Comparison of ENCODE assay signal across 17 mouse cellular contexts in the genomic region with DNA sequence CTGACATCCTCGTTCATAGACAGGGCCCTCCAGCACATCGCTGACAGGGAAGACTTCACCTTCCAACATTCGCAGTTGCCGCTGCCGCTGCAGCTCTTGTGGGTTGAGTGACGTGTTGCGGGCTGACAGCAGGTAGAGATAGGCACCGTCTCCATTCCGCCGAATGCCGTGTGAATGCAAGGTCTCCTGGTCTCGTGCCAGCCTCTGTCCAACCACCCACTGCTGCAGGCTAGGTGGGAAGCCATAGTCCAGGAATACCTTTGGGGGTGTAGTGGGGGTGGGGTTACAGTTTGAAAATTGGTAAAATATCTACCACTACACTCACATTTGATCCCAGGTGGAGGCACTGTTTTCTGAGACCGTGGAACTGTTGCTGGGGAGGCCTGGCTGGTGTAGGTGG. TPM values are rescaled to one million over a fixed set of nuclear protein-coding genes. Genes with fewer than 3 reads are reported as not detected.
DNase-seq lines count a peak whose midpoint lies in the region; TF ChIP-seq lines count a peak whose summit lies in the region.
"Had no signal": no experiment of that assay in that cellular context is flagged by ENCODE, and none has a peak within 500 bp of the region (broad histone marks: within the 10 kb centered on the region; RNA-seq: fewer than 3 reads in every experiment).

No protein-coding gene starts in this region.

- H3K27me3 ChIP-seq in myocyte (ENCODE audit: control insufficient read depth, insufficient read depth, insufficient read length) = no peaks in the 10 kb centered on the region
- H3K27me3 ChIP-seq: CH12.LX, Patski had no signal

- no peak overlapping the region for H3K4me3 ChIP-seq in myocyte

- peaks cover 4% of the 10 kb centered on the region for H3K79me2 ChIP-seq in myocyte (ENCODE audit: control insufficient read depth, insufficient read depth)

- H3K36me3 ChIP-seq in myocyte (ENCODE audit: control insufficient read depth, insufficient read depth) = peaks cover 4% of the 10 kb centered on the region

- intact Hi-C loops in heart, postnatal 36 days (cut with DNase I) = loop anchor here (5.0 kb wide), 1 partner anchor 36 kb away; no protein-coding TSS in a partner anchor

- peak; percentile 91 for DNase-seq in heart, adult 11 months
- DNase-seq in heart, postnatal 36 days = no peak
- DNase-seq in cerebellum, adult 9-10 months = no peak
- DNase-seq: adrenal gland, postnatal 10 days; adrenal gland, postnatal 25 days; B cell, adult 2 months; cerebellum, adult 11 months; cerebellum, adult 11-12 months; cerebellum, adult 18-20 months had no signal

- H3K4me2 ChIP-seq in myocyte (ENCODE audit: low read depth) = peak overlapping the region; percentile 36

- no peak overlapping the region for H3ac ChIP-seq in myocyte (ENCODE audit: control insufficient read depth, insufficient read length)

- TF ChIP-seq POLR2A in myocyte (IDR thresholded peaks at IDR 0.05; ENCODE audit: insufficient read length, low read depth) = no peak

TF ChIP-seq in myocyte, 11 proteins besides CTCF, POLR2A, EP300 and RAD21:
- TF ChIP-seq REST (IDR thresholded peaks at IDR 0.05; ENCODE audit: insufficient read depth, insufficient read length) (no peak), TCF12 (IDR thresholded peaks at IDR 0.05; ENCODE audit: insufficient read depth, poor library complexity, severe bottlenecking) (no peak), MYOG (IDR thresholded peaks at IDR 0.05; ENCODE audit: control insufficient read depth in 1 of 3, insufficient read depth in 1 of 3, insufficient read length in 2 of 3, low read depth in 2 of 3) (no peak), CEBPB (IDR thresholded peaks at IDR 0.05; ENCODE audit: insufficient read depth, poor library complexity, severe bottlenecking) (no peak), MYOD1 (IDR thresholded peaks at IDR 0.05; ENCODE audit: control insufficient read depth in 1 of 3, insufficient read length in 2 of 3, low read depth in 2 of 3) (no peak), TCF3 (IDR thresholded peaks at IDR 0.05; ENCODE audit: insufficient read length, low read depth) (no peak), USF1 (IDR thresholded peaks at IDR 0.05; ENCODE audit: low read depth) (no peak), POLR2AphosphoS2 (IDR thresholded peaks at IDR 0.05; ENCODE audit: insufficient read length, low read depth) (no peak), MAX (IDR thresholded peaks at IDR 0.05; ENCODE audit: low read depth) (no peak), SRF (IDR thresholded peaks at IDR 0.05; ENCODE audit: control insufficient read depth, insufficient read length, low read depth) (no peak), E2F4 (IDR thresholded peaks at IDR 0.05; ENCODE audit: insufficient read depth) (no peak)

RNA-seq across cellular contexts. Expression of a gene that starts 6.3 kb away (rescaled TPM):
- total RNA-seq in heart, postnatal 36 days (2021) = 10 to 100 TPM; 44.2 to 51.4 TPM
- 73.3 TPM for polyA plus RNA-seq in myocyte (2012; fragmentation: generic; extraction: Trizol)

RNA-seq across cellular contexts. Expression of a gene that starts 17.7 kb away (rescaled TPM):
- 1 to 10 TPM; 3.6 to 3.8 TPM for total RNA-seq in heart, postnatal 36 days (2021)
- 410 TPM for polyA plus RNA-seq in myocyte (2012; fragmentation: generic; extraction: Trizol)

RNA-seq across cellular contexts. Expression of a gene that starts 32.5 kb away (rescaled TPM):
- 10 to 100 TPM; 43.1 to 48.7 TPM for total RNA-seq in heart, postnatal 36 days (2021)
- 51.8 TPM for polyA plus RNA-seq in myocyte (2012; fragmentation: generic; extraction: Trizol)

RNA-seq across cellular contexts. Expression of a gene that starts 50.3 kb away (rescaled TPM):
- total RNA-seq in heart, postnatal 36 days (2021) = not detected
- polyA plus RNA-seq in myocyte (2012; fragmentation: generic; extraction: Trizol) = not detected
- total RNA-seq: CH12.LX, G1E, MEL had no signal
- polyA plus RNA-seq: activated CD4-positive, CD25-positive, alpha-beta regulatory T cell, adult 4 months; C2C12; CD4-positive, CD25-positive, alpha-beta regulatory T cell, adult 4 months; G1E; Patski had no signal
